Mouse (Mus musculus): ENCODE results near the gene Kcna2.

The Kcna2 gene

DNA sequence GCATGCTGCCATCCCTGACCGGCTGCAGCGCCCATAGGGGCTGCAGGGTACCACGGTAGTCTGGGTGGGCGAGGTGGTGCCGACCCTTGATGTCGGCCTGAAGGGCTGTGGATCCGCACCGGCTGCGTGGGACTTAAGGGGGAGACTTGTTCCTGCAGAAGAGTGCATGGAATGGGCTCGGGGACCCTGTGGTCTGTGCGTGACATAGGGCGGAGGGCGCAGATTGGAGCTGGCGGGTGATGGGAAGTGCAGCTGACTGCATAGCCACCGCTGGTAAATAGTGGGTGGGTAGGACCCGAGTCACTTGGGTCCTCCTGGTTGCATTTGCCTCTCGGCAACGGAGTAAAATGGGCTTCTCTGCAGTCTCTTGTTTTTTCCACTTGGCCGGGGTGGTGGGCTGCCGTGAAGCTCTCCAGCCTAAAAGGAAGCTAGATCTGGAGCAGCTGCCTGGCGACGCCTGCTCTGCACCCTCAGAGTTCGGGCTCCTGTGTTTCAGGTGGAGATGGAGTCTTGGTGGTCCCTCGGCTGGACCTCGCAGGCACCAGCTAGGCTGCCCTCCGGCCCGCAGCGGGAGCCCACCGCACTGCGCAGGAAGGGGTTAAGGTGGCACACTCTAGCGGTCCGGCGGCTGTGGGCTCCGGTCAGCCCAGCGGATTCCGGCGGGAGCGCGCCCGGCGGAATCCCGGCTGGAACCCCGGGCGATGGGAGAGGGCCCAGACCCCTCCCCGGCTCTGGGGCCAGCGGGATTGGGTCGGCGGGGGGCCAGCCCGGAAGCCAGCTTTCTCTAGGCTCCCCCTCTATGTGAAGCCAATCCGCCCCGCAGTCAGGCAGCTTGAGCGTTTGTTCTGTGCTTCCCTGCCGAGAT, 1.1 kb downstream of the Kcna2 start:
- DNase-seq (ENCODE audit: low read depth, low spot score): peak; percentile 40

DNA sequence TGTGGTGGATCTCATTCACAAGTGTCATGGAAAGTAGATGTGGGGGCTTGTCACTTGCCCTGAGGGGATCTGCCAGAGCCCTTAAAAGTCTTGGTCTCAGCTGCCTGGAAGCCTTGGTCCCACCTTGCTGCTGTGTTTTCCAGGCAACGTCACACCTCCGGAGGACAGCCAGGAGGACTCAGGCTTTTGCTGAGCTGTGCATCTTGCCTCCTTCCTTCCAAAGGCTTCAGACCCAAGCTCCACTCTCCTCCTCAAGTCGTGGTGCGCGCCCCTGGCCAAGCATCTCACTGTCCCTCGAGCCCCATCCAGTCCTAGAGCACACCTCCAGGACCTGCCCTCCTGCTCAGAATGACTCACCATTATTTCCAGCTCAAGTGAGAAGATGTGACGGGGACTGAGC, 2.1 kb downstream of the Kcna2 start:
- DNase-seq (ENCODE audit: low read depth, low spot score): no peak

DNA sequence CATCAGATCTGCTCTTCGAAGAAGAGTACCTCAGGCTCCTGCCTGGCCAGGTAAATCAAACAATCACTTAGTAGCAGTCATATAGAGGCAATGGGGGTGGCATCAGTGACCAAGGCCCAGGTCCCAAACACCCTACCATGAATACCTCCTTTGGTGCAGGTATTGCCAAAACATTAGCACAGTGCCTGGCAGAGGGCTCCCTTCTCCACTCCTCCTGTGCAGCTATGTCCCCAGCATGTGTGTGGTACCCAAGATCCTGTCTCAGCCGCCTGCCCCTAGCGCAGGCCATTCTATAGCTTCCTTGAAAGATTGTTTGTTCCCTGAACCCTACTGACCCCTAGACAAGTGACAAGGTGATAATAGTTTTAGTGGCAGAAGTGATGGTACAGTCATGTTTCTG, 2.5 kb downstream of the Kcna2 start:
- DNase-seq (ENCODE audit: low read depth, low spot score): no peak

DNA sequence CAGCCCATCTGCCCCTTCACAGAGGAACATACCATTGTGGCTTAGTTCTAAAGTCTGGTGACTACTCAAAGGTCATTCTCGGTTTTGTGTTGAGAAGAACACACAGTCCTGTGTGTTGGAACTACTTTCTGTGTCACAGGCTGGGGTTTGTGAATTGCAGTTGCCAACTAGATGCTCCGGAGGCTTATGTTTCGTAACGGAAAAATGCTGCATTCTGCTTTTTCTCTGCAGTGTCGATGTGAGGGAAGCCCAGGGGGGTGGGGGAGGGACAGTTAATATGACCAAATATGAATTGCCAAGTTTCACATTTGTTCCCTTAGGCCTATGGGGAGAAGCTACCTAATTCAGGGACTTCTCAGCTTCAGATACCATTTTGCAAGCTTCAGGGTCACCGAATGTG, 5.0 kb downstream of the Kcna2 start:
- no peak for DNase-seq (ENCODE audit: low read depth, low spot score)

DNA sequence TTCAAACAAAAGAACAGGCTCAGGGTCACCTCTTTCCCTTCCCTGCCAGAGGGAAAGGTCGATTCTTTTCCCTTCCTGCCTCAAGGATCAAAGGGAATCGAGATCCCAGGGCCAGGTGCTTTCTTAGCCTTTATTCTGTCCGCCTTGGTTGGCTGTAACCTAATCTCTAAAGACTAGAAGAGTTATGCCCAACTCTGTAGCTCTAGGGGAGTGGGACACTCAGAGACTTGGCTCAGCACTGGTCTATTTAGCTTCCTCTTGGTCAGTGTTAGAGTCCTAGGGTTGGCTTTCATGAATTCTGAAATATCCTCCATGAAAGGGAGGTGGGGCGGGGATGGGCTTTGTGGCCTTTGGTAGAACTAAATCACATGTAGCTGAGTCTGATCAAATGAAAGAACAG, 11.6 kb downstream of the Kcna2 start:
- DNase-seq (ENCODE audit: low read depth, low spot score): no peak

DNA sequence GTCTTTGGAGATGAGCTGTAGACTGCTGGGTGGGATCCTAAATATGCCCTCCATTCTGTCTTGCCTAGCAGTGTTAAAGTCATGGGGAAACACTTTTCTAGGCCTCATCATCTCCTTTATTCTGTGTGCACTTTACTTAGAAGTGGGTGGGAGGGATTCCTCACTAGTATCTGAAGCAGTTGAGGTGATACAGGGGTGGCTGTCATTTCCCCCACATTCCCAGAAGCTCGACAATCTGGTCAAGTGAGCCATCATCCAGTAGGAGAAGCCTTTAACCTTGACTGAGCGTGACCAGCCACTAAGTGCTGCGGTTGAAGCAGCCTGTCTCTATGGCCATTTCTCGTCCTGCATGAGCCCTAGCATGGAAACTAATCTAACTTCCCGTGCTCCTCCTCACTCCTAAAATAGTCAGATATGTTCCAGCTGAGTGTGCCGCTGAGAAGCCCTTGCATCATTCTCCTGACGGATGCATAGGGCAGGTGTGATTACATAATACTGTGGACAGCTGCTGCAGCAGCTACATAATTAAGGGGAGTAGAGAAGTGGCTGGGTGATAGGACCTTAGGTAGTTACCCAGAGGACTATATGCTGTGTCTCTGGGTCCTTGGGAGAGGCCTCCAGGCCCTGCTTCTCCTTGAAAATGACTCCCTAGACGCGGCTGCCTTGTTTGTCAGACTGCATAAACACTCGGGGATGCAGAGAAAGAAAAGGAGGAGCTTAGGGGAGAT, 12.2 kb downstream of the Kcna2 start:
- DNase-seq (ENCODE audit: low read depth, low spot score): no peak

DNA sequence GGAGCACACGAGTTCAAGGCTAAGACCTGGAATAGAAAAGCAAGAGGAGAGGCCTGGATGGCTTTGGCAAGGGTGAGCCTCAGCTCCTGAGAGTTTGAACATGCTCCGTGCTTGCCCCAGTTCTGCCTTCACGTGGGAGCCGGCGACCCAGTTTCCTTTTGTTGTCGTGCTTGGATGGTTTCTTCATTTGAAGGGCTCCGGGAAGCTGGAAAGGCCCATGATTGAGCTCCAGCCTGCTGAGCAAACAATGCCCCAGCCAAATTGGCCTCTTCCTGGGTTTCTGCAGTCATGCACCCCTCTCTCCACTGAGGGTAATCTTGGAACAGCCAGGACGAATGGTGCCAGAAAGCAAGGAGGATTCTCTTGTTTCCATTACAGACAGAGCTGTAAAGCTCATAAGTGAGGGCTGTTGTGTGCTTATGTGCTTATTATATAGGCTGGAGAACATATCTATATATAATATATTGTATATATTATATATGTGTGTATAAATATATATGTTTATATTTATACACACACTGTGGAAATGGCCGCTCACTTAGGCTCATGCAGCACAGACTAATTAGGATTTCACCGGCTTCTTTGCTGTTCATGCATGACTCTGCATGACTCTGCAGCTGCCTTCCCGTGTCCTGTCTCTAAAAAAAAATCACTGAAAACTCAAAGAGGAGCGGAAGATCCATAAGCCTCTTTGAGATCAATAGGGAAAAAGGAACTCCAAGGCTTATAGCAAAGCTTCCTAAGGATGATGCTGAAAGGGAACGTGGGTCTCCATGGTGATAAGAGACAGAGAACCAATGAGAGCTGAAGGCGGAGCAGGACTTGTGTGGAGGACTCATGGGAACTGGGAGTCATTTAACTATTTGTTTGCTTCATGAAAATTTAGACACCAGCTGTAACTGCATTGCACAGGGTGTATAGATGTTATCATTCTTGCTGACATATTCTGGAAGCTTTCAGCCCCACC, 13.1 kb downstream of the Kcna2 start:
- no peak for DNase-seq (ENCODE audit: low read depth, low spot score)

DNA sequence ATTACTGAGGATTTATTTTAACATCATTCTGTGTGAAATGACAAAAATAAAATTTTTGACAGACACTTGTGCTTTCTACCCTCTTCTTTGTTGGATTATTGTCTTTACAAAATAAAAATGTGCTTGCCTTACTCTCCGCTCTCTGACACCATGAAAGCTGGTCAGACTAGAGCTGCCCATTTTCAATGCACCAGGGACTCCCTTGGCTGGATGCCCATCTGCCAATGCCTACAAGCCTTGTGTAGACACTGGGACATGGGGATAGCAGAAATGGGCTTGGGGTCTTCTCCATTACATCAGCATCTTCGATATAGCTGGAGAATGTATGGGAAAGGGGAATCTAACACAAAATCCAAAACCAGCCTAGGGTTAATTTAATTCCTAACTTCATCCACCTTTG, 14.0 kb downstream of the Kcna2 start:
- no peak for DNase-seq (ENCODE audit: low read depth, low spot score)

DNA sequence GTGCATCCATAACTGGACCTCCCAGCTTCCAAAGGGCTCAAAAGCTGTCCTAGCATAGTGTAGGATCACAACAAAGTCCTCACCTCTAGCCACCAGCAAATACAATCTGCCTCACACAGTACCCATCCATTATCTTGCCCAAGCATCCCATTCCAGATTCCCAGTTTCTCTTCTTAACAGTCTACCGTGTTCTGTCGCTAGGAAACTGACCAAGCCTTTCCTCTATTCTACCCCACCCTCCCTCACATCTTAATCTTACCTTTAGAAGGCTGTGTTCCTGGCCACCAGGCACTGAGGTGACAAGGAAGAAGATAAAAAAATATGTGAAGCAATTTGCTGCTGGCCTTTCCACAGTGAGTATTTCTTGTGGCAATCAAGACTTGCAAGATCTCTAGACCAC, 14.8 kb downstream of the Kcna2 start:
- no peak for DNase-seq (ENCODE audit: low read depth, low spot score)

DNA sequence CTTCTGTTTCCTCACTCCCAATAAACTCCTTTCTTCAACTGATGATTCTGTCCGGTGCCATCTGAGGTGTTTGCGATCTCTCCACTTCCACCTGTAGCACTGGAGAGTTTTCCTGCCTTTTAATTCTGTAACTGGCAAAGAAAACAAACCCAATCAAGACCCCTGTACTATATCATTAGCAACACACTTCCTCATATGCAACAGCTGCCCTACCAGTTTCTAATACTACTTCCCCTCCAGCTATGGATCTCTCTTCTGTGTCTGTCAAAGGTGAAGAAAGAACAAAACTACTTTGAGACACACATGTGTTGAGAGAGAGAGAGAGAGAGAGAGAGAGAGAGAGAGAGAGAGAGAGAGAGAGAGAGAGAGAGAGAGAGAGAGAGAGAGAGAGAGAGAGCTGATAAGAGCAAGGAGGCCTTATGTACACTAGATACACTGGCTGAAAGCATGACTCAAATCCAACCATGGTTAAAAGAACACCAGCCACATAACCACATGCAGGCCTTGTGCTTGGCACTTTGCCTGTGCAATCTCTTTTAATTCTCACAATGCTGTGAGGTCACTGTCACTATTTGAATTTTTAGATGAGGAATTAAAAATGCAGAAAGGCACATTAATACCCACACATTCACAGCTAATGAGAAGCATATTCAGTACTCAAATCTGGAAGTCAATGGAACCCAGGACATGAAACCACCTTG, 19.1 kb downstream of the Kcna2 start:
- no peak for DNase-seq (ENCODE audit: low read depth, low spot score)

DNA sequence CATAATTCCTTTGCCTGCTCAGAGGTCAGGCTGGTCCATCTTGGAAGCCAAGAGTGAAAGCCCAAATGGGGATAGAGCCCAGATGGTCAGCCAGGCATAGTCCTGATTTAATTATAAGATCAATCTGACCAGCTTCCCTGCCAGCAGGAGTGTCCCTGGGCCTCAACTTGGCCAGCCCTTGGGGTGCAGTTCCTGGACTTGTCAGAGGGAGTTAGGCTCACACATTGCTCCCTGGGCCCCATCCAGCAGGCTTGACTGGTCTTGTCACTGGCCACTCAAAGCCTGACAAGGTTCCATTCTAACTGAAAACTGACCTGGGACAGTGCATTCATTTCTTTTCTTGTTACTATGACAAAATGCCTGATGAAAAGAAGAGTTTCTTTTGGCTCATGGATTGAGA, 21.4 kb downstream of the Kcna2 start:
- DNase-seq (ENCODE audit: low read depth, low spot score): no peak

DNA sequence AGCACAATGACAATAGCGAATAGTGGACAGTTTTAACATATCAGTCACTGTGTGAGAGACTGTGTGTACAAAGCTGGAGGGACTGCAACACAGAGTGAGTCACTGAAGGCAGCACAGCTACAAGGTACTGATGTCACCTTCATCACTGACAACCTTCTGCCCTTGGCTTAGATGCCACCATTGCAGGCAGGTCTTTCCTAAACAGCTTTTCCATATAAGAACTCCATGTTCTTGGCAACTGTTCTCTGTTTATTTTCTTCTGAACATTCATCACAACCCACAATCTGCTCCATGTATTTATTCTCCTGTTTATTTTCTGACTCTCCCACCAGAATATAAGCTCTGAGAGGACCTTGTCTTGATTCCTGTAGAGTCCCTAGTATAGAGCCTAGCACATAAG, 26.7 kb downstream of the Kcna2 start:
- DNase-seq (ENCODE audit: low read depth, low spot score): no peak

DNA sequence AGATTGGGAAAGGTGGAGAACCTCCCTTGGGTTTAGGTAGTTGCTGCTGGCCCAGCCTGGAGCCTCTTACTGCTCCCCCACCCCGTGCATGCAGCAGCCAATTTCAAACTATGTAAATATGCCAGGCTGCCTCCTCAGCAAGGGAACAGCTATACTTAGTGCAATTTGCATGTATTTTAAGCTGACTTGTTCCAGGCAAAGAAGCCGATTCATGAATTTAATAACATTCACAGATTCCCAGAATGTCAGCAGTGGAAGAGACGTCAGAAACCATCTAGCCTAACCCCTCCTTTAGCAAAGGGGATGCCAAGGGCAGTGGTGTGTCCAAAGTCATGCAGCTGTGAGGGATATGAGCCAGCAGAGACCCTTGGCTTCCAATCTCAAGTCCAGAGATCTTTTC, 27.5 kb downstream of the Kcna2 start:
- no peak for DNase-seq (ENCODE audit: low read depth, low spot score)

DNA sequence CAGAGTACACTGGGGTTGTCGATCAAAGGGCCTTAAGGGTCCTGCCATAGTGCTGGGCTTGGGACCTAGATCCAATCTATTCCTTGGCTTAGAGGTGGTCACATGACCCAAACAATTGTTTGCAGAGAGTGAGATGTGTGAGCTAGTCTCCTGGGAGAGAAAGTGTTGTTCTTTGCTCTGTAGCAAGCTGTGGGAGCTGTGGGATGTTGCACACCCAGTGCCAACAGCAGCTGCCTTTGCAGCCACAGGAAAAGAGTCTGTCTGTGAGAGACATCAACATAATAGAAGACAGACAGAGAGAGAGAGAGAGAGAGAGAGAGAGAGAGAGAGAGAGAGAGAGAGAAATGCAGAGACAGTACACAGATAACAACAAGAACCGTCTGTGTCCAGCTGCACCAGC, 28.3 kb downstream of the Kcna2 start:
- no peak for DNase-seq (ENCODE audit: low read depth, low spot score)

DNA sequence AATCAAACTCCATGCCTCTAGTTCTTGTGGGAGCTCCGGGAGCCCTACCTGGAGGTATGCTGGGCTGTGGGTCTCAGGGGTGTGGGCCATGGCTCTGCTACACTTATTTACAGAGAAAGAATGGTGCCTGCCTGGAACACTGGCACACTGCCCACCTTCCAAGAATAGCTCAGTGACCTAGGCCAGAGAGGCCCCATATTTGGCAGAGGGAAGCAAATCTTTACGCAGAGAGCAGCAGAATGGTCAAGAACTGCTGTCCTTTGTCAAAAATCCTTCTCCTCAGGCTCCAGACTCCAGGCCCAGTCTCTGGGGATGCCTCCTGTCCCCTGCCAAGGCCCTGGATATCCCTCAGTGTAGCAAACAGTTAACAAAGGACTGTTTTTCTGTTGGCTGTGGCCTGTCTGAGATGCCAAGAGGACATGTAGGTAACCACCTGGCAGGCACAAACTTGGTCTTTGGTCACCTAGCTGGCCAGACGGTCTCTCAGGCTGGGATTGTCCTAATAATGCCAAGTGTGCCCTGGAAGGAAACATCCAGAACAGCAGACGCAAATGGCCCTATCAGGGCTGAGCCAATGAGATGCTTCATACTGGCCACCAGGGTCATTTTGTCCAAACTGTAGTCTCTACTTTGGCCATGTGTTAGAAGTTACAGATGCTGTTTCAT, 29.8 kb downstream of the Kcna2 start:
- DNase-seq (ENCODE audit: low read depth, low spot score): no peak

DNA sequence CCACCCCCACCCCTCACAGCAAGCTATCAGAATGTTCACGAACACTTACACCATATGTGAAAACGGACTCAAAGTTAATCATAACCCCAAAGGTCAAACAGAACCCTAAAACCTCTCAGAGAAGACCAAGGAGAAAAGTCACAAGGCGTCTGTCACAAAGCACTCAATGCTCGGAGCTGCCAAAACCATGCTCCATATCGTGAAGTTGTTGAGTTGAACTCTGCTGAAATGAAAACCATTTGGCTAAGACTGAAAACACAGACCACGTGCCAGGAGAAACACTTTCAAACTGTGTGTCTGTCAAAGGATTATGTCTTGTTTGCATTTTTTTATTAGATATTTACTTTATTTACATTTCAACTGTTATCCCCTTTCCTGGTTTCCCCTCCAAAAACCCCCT, 30.9 kb downstream of the Kcna2 start:
- no peak for DNase-seq (ENCODE audit: low read depth, low spot score)

DNA sequence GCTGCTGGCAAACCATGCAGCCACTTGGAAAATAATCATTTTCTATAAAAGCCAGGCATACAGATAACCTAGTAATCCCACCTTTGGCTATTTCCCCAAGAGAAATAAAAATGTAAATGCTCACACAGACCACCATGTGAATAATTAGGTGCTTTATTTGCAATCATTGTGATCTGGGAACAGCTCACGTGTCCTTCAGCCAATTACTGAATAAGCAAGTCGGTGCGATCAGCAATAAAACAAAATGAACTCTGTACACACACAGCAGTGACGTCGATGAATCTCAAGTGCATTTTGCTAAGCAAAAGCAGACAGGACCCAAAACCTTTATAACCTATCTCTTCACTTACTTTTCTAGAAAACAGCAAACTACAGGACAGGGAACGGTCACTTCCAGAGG, 31.7 kb downstream of the Kcna2 start:
- no peak for DNase-seq (ENCODE audit: low read depth, low spot score)

DNA sequence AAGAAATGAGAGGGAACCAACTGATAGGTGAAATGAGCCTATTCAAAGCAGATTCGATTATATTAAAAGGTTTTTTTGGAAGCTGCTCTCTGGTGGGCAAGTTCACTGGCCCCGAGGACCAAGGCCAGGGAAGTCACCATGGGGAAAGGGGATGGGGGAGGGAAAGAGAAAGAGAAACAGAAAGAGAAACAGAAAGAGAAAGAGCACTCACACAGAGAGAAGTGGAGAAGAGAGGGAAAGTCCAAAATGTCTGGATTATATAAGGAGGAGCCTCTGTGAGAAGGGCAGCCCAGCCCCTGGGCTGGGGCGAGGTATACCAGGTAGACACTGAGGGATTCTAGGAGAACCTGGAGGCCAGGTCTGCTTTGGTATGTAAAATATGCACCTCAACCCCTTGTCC, 33.5 kb downstream of the Kcna2 start:
- no peak for DNase-seq (ENCODE audit: low read depth, low spot score)

DNA sequence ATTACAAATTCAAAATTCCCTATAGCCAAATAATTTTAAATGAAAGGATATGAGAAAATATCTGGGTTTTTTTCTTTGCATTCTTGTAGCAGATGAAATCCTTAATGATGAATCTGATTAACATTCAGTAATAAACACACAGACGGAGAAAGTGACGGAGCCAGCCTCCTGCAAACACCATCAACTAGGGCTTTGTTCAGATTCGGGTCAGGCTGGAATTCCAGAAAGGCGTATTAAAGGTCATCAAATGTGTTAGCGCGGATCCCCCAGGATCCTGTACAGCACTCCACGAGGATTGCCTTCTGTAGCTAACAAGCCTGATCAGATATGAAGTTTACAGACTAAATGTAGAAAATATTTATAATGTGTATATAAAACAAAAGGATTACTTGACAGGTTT, 46.2 kb downstream of the Kcna2 start:
- DNase-seq (ENCODE audit: low read depth, low spot score): no peak

DNA sequence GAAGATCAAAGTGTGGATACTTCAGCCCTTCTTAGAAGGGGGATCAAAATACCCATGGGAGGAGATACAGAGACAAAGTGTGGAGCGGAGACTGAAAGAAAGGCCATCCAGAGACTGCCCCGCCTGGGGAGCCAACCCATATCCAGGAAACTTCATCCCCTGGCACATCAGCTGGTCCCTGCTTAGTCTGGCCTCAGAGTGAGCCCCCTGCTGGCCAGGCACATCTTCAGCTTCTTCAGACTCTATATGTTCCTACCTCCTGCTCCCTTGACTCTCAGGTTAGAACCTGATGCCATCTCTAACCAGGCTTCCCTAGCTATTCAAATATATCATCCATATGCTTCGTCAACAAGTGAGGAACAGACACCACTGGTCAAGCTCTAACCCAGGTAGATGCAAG, 48.1 kb downstream of the Kcna2 start:
- peak; percentile 26 for DNase-seq (ENCODE audit: low read depth, low spot score)

DNA sequence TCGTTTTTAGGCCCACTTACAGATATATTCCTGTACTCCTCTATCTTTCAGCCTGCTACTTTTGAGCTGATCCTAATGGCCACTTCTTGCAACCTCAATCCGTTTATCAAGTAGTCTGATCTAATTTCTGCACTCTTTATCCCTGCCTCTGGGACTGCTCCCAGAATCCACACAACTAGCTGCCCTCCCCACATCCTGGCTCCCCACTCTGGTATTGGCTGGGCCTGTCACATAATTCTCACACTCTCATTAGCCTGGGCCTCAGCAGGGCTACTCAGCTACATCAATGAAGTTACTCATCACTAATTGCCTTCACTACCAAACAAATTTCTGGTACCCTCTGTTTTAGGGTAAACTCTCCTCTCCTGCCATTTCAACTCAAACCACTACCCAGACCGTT, 49.5 kb downstream of the Kcna2 start:
- no peak for DNase-seq (ENCODE audit: low read depth, low spot score)

Measured in forelimb bud, embryonic 11.5 days (tissue).